15 mouse cellular contexts compared by ENCODE assay signal in genomic region chr16:76408696-76409354, GRCm38 (mm10).
"Had no signal": no experiment of that assay in that cellular context is flagged by ENCODE, and none has a peak within 500 bp of the region (broad histone marks: within the 10 kb centered on the region; RNA-seq: fewer than 3 reads in every experiment).

No protein-coding gene starts in this region.

- H3K9ac ChIP-seq: midbrain, embryonic 15.5 days; neural tube, embryonic 13.5 days had no signal

- H3K4me2 ChIP-seq: midbrain, embryonic 15.5 days; neural tube, embryonic 13.5 days had no signal

- ATAC-seq: hindbrain, postnatal 0 days; midbrain, embryonic 15.5 days had no signal

- H3K27ac ChIP-seq: hindbrain, postnatal 0 days; layer of hippocampus, adult 2 months; limb, embryonic 10.5 days; midbrain, embryonic 10.5 days; midbrain, embryonic 15.5 days; neural tube, embryonic 13.5 days had no signal

- H3K4me3 ChIP-seq: layer of hippocampus, adult 2 months; limb, embryonic 10.5 days; midbrain, embryonic 10.5 days; midbrain, embryonic 15.5 days; neural tube, embryonic 13.5 days had no signal

- H3K27me3 ChIP-seq: midbrain, embryonic 15.5 days; neural tube, embryonic 13.5 days had no signal

- H3K4me1 ChIP-seq: midbrain, embryonic 10.5 days; midbrain, embryonic 15.5 days had no signal

- H3K36me3 ChIP-seq: limb, embryonic 10.5 days; midbrain, embryonic 10.5 days; midbrain, embryonic 15.5 days; neural tube, embryonic 13.5 days had no signal

- H3K9me3 ChIP-seq: limb, embryonic 10.5 days; midbrain, embryonic 10.5 days; midbrain, embryonic 15.5 days; neural tube, embryonic 13.5 days had no signal

- DNase-seq: kidney, adult 11 months; kidney, adult 9 months; kidney, postnatal 10 days; kidney, postnatal 4 days; retina, postnatal 1 day; right cerebral cortex, postnatal 4 days; spleen, adult 18-20 months; thymus, adult 18-20 months; thymus, postnatal 14 days had no signal
